Mouse (Mus musculus) kidney, adult 18-20 months (tissue): Measurements from ENCODE around the gene Adgrf2.

ENCODE experiments used
- DNase-seq: peaks from one replicate; pipeline ENCODE4 v3.0.0; 2021

The Adgrf2 gene

DNA sequence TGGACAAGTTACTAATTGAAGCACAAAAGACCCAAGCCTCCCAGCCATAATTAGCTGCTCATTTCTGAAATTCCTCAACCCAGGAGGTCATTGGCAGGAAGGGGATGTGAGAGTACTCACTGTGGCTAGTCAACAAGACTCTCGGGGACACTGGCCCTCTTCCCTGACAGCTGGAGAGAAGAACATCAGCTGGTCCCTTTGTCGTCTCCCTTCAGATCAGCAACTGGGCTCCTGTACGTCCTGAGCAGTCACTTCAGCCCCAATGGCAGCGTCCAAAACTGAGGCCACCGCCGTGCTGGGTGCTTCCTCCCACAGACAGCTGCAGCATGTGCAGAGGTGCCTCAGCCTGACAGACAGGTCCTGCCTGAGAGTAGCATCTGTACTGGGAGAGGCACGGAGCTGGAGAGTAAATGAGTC is at the start of gene Adgrf2:
TSS of gene Adgrf2 (minus strand) at position 379 of the 417 bp plus-strand sequence.
- DNase-seq, result no peak

DNA sequence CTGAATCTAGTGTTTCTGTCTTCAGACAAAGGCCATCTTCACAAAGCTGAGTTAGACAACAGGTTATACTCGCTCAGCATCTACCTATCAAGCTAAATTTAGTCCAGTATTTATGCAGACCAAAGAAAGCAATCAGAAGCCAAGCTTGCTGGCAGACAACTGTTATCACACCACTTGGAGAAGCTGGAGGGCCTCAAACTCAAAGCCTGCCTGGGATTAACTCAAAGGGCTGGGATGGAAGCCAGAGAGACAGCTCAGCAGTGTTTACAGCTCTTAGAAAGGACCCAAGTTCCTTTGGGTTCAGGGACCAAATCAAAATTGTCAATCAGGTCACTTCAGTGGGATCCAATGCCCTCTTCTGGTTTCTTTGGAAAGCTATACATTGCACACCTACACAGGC is 48.8 kb upstream of the Adgrf2 start:
- no peak for DNase-seq

DNA sequence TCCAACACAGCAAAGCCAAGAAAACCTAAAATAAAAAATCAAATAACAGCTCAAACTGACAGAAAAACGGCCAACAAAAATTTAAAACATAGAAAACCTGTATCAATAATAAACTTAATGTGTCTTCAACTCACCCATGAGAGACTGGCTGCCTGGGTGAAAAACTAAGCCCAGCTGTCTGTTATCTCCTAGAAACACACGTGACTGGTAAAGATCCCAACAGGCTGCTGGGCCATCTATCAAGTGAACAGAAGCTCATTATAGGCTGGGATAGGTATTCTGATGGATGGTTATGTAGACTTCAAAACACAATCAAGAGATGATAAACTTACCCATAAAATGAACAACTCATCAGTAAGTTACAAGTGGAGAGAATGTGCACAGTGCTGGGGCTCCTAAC is 47.7 kb upstream of the Adgrf2 start:
- no peak for DNase-seq

DNA sequence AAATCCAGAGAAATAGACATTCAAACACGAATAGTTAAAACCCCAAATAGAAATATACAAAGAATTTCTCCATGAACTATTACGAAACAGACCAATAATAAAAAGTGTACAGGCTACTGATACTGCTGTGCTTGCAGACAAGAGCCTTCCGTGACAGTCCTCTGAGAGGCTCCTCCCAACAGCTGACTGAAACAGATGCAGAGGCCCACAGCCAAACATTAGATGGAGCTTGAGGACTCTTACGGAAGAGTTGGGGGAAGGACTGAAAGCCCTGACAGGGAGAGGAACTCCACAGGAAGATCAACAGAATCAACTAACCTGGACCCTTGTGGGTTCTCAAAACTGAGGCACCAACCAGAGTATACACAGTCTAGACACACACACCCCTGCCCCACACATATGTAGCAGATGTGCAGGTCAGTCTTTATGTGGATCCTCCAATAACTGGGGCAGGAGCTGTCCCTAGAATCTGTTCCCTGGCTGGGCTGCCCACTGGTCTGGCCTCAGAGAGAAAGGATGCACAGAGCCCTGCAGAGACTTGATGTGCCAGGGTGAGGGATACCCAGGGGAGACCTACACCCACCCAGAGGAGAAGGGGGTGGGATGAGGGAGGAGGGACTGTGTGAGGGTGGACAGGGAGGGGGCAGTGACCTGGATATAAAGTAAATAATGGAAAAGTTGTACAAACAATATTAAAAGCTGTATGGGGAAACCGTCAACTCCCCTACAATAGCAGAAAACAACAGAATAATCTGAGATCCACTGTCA is 46.9 kb upstream of the Adgrf2 start:
- no peak for DNase-seq

DNA sequence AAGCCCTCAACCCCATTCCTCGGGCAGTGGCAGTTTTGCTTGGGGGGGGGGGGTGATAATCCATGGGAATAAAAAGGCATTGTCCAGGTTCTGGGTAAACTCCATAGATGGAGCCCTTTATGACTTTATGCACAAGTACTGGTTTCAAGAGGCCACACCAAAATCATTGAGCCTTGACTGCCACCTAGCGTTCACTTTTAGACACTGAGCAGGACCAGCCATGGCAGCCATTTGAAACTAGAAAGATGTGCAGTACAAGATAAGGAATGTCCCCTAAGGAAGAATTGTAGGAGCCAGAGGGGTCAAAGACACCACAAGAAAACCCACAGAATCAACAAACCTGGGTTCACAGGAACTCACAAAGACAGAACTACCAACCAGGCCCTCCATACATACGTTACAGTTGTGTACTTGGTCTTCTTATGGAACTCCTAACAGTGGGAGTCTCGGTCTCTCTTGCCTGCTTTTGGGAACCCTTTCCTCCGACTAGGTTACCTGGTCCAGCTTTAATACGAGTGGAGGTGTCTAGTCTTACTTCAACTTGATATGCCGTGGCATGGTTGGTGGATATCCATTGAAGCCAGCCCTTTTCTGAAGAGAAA is 40.3 kb upstream of the Adgrf2 start:
- peak; percentile 70 for DNase-seq

DNA sequence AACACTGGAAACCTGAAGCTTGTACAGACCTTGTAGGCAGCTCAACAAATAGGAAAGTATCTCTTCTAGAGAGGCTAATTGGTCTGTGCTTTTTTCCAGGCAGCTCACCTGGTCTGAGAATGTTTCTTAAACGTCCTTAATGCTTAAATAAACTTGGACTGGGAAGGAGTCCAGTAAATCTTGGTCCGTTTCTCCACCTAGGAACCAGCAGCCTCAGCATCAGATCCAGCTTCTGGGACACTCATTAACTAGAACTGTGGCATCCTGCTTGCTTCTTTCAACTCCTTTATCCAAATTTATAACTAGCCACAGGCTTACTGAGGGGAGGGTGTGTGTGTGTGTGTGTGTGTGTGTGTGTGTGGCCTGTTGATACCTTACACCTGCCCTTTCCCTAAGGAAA is 11.8 kb upstream of the Adgrf2 start:
- no peak for DNase-seq

DNA sequence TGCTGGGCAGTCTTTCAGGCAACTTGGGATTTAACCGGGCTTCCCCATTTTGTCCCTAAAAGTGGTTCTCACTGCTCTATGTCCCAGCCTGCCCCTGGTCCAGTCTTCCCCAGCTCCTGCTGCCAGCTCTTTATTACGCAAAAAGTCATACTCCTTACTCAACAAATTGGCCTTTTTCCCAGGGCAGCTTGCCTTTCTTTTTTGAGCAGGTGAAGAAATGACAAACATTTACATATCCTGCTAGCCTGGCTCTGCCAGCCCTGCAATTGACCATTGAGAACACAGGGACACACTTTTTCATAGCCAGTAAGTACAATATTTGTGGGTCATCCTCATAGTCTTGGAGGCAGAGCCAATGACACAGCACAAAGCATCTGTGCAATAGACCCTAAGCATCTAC is 10.2 kb upstream of the Adgrf2 start:
- no peak for DNase-seq

DNA sequence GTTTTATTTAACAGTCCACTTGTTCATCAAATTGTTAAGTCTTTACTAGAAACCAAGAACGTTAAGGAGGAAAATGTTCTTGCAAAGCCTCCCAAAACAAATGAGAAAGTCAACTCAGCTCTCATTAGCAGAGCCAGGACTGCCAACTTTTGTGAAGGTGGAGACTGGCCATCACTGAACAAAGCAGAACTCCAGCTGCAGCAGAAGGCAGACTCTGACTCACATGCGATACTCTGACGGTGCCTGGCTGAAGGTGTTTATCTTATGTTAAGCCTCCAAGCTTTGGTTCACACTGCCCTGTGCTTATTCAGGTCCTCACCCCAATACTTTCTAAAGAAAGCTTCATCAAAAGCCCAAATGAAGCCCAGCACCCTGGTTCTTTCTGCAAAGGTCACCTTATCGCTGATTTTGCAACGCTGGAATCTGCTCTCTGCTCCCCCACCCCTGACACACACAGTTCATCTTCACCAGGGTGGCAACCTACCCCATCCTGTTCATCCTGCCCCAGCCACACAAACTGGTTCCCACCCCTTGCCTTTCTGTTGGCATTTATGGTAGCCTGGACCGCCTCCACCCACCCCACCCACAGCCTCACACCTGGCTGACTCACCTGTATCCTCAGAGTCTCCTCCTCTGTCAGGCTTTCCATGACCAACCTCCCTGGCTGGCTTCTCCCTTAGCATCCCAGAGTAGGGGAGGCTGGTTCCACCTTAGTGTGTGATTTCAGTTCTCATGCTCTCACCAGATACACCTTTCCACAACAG is 3.9 kb upstream of the Adgrf2 start:
- no peak for DNase-seq

DNA sequence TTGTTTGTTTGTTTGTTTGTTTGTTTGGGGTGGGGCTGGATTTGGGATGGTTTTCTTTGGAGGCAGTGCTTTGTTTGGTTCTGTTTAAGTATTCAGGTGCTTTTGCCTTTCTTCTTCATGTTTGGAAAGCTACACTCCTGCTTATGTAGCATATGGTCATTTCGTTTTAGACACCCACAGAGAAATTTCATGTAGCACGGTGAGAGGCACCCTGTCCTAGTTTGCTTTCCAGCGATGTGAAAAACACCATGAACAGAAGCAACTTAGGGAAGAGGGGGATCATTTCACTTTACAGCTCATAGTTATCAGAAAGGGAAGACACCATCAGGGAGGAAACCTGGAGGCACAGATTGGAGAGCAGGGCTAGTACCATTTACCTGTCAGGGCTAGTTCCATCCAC is 844 bp upstream of the Adgrf2 start:
- DNase-seq, result no peak

DNA sequence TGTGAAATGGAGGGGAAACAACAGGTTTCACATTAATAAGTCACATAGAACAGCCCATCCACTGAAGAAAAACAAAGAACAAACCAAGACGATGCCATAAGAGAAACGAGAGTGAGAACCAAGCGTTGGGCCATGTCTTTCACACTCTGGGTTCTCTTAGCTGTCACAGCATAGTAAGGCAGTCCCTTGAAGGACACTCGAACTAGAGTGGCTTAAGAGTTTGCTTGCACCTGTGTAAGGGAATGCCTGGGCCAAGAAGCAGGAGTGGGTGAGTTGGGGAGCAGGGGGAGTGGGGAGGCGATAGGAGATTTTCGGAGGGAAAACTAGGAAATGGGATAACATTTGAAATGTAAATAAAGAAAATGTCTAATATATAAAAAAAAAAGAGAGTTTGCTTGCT is 3.2 kb downstream of the Adgrf2 start:
- DNase-seq, result no peak

DNA sequence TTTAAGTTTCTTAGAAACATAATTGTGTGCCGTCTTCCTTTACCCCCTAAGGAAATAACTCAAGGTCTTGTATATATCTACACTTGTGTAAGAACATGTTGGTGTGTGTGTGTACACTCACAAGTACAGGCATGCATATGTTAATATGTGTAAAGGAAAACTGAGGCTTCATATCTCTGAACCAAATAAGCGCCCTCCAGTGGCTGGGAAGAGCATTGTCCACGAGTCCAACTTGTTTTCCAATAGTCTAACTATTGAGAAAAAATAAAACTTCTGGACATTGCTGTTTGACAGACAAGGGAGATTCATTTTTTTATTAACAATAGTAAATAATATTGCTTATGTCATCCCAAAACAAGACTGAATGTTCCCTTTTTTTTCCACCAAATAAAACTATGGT is 24.8 kb downstream of the Adgrf2 start:
- no peak for DNase-seq

DNA sequence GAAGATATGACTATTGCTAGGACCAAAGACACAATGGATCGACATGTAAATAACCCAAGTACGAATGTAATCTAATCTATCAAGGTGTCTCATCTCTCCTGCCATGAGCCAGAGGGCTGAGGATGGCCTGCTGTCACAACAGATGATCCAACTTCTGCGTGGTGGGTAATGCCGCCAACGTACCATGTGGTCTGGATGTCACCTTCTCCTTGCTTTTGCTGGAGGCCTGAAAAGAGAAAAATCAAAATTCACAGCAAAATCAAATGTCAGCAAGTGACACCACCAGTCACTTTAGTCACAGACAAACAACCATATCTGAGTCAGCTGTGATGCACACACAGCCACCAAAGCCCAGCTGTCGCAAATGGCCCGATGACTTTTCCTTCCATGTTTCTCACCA is 27.0 kb downstream of the Adgrf2 start:
- no peak for DNase-seq

DNA sequence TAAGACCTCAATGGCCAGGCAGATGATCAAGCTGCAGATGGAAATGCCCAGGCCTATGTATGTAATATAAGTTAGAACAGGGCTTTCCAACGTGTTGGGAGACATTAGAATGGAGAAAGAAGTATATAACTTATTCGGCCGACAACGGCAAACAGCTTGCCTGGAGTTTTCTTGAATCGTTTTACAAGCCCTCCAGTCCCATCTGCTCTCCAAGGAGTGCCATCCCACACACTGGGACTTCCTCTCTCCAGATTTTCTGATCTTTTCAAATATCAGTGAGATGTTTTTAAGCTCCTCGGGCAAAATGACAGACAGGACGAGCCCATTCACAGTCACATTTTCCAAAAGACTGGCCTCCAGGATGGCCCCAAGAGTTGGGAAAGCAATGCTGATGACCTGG is 31.3 kb downstream of the Adgrf2 start:
- no peak for DNase-seq

DNA sequence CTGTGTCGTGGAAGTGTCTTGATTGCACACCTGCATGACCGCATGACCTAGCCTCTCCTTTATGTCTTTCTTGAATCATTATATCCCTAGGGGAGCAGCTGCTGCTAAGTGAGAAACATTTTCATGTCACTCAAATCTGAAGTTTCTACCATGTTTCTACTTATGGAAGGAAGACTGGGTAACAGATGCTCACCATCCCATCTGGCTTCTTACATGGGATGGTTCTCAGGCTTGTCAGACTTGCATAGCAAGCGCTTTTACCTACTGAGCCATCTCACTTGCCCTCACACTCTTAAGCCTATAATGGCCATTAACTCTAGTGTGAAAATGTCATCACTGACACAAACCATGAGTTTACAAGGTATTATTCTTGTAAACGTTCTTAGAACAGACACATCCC is 36.4 kb downstream of the Adgrf2 start:
- no peak for DNase-seq

DNA sequence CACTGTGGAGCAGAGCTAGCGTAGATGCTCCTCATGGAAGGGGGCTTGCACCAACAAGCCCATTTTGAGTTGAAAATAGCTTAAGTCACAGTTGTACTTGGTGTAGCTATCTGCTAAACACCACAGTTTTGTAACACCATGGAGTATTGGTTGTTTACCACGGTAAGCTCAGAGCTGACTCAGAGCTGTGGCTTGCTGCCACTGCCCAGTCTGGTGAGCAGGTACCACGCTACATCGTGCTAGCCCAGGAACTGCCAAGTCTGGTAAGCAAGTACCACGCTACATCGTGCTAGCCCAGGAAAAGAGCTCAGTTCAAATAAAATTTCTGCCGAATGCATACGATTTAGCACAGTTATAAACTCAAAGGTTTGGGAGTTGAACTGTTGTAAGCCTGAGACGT is 39.8 kb downstream of the Adgrf2 start:
- DNase-seq, result no peak

DNA sequence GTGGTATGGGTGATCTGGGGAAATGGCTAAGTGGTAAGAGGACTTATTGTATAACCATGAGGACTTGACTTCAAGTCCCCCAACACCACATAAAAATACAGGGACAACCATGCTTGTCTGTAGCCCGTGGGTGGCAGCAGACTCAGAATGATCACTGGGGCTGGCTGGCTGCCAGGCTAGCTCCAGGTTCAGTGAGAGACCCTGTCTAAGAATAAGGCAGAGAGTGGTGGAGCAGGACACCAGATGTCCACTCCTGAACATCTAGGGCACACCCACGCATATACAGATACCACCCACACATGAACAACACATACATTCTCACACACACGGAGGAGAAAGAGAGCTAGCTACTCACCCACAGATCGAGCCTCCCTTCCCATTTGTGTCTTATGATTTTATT is 47.2 kb downstream of the Adgrf2 start:
- DNase-seq, result no peak

DNA sequence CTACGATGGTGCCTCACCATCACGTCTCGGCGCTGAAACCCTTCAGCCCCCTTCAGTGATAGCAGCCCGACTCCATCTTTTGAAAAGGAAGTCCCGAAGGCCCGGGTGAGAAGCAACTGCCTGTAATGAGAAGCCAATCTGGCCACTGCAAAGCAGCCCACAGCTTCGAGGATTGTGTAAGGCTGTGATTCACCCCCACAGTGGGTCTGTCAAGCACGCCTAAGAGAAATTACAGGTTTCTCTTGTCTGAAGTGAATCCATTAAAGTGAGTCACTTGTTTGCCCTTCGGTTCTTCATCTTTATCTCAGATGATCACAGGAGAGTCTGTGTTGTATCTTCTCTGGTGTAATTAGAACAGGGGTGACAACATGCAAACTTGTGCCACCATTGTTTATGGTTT is 49.8 kb downstream of the Adgrf2 start, which contains the start of gene Adgrf4:
TSS of gene Adgrf4 (minus strand) at position 149 of the 400 bp plus-strand sequence.
- DNase-seq, result no peak

DNA sequence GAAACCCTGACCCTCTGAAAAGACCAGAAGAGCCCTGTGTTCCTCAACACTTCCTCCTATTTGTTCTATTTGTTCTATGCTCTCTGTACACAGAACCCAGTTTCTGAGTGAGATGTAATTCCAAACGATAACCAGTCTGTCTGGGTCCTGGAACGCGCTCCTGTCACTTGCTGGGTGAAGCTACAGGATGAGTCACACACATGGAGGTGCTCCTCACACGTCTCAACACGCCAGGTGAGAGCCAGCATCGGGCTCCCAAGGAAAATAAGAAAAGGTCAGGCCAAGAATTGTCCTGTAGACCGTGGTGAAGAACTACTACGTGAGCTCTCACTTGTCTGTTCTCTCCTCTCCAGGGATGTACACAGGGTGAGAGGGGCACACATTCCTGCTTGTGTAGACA is 51.4 kb downstream of the Adgrf2 start:
- DNase-seq, result no peak
